Mouse (Mus musculus): ENCODE data around the gene Oaf. TPM values are rescaled to one million over a fixed set of nuclear protein-coding genes. Genes with fewer than 3 reads are reported as not detected.

Oaf gene
- total and polyA plus RNA-seq, 3 experiments: 57.6 to 137 TPM; not detected in 1

- no peaks in the 10 kb centered on the region for H3K27me3 ChIP-seq (ENCODE audit: control insufficient read depth in 1 of 2, insufficient read depth in 2 of 2, low read length in 2 of 2)
- no peak for DNase-seq (ENCODE audit: low read depth, low spot score)
- no peak overlapping the region for H3K9ac ChIP-seq (ENCODE audit: control insufficient read depth, low read depth, low read length, poor library complexity, severe bottlenecking)
- H3K4me1 ChIP-seq (ENCODE audit: control insufficient read depth in 1 of 2, insufficient read depth in 2 of 2, low read length in 2 of 2): peaks cover 12 to 63% of the 10 kb centered on the region in 2 experiments
- peaks cover 51% of the 10 kb centered on the region for H3K79me2 ChIP-seq (ENCODE audit: control insufficient read depth, insufficient read depth, low read length, poor library complexity)
- H3K9me3 ChIP-seq (replicated peaks; ENCODE audit: insufficient read depth, low read length): no peaks in the 10 kb centered on the region
- peaks cover 0 to 55% of the 10 kb centered on the region in 2 experiments for H3K36me3 ChIP-seq (ENCODE audit: control insufficient read depth in 1 of 2, insufficient read depth in 2 of 2, low read length in 2 of 2)
- H3K4me3 ChIP-seq (ENCODE audit: control insufficient read depth in 1 of 2, insufficient read depth in 1 of 2, low read depth in 2 of 2, low read length in 2 of 2): no peak overlapping the region
- H3K27ac ChIP-seq (ENCODE audit: control insufficient read depth, low read depth, low read length): no peak overlapping the region
- TF ChIP-seq SIN3A (IDR thresholded peaks at IDR 0.05; ENCODE audit: low read length) (no peak), MAX (IDR thresholded peaks at IDR 0.05; ENCODE audit: low read length) (no peak), RAD21 (IDR thresholded peaks at IDR 0.05; ENCODE audit: low read depth, low read length) (no peak), EP300 (IDR thresholded peaks at IDR 0.05; ENCODE audit: low read depth in 1 of 2, low read length in 2 of 2) (no peak), CHD2 (IDR thresholded peaks at IDR 0.05; ENCODE audit: low read length) (no peak), BHLHE40 (IDR thresholded peaks at IDR 0.05; ENCODE audit: borderline replicate concordance, low read depth, low read length) (no peak), GATA1 (IDR thresholded peaks at IDR 0.05; ENCODE audit: low read depth, low read length) (no peak), MEF2A (IDR thresholded peaks at IDR 0.05; ENCODE audit: extremely low read depth, insufficient replicate concordance, low read depth, low read length, poor library complexity, severe bottlenecking) (no peak), TBP (IDR thresholded peaks at IDR 0.05; ENCODE audit: low read depth, low read length) (no peak)
Observed at GRCm38 (mm10) chr9:43232286-43232685, 7.4 kb downstream of the Oaf start.

GRCm38 (mm10) chr9:43231805-43232204 is 7.9 kb downstream of the Oaf start:
- H3K27me3 ChIP-seq (ENCODE audit: control insufficient read depth in 1 of 2, insufficient read depth in 2 of 2, low read length in 2 of 2): no peaks in the 10 kb centered on the region
- no peak overlapping the region for H3K4me3 ChIP-seq (ENCODE audit: control insufficient read depth in 1 of 2, insufficient read depth in 1 of 2, low read depth in 2 of 2, low read length in 2 of 2)
- H3K4me1 ChIP-seq (ENCODE audit: control insufficient read depth in 1 of 2, insufficient read depth in 2 of 2, low read length in 2 of 2): peaks cover 12 to 63% of the 10 kb centered on the region in 2 experiments
- DNase-seq (ENCODE audit: low read depth, low spot score): no peak
- peaks cover 0 to 50% of the 10 kb centered on the region in 2 experiments for H3K36me3 ChIP-seq (ENCODE audit: control insufficient read depth in 1 of 2, insufficient read depth in 2 of 2, low read length in 2 of 2)
- no peaks in the 10 kb centered on the region for H3K9me3 ChIP-seq (replicated peaks; ENCODE audit: insufficient read depth, low read length)
- TF ChIP-seq BHLHE40 (IDR thresholded peaks at IDR 0.05; ENCODE audit: borderline replicate concordance, low read depth, low read length): no peak
- TF ChIP-seq MXI1 (IDR thresholded peaks at IDR 0.05; ENCODE audit: low read depth, low read length): no peak
- no peak for TF ChIP-seq UBTF (IDR thresholded peaks at IDR 0.05; ENCODE audit: borderline replicate concordance, insufficient read depth, low read depth, low read length)
- TF ChIP-seq MAZ (IDR thresholded peaks at IDR 0.05; ENCODE audit: low read depth, low read length): no peak
- TF ChIP-seq SMC3 (IDR thresholded peaks at IDR 0.05; ENCODE audit: low read depth, low read length): no peak
- TF ChIP-seq GATA1 (IDR thresholded peaks at IDR 0.05; ENCODE audit: low read depth, low read length): no peak
- no peak for TF ChIP-seq USF1 (IDR thresholded peaks at IDR 0.05; ENCODE audit: low read depth, low read length)
- TF ChIP-seq POLR2AphosphoS2 (IDR thresholded peaks at IDR 0.05; ENCODE audit: low read length): no peak
- TF ChIP-seq NRF1 (IDR thresholded peaks at IDR 0.05; ENCODE audit: insufficient read depth, low read depth, low read length, poor library complexity, severe bottlenecking): no peak
- TF ChIP-seq JUND (IDR thresholded peaks at IDR 0.05; ENCODE audit: low read depth, low read length): no peak
- TF ChIP-seq POLR2AphosphoS5 (IDR thresholded peaks at IDR 0.05; ENCODE audit: borderline replicate concordance, low read depth, low read length): no peak
- no peak for TF ChIP-seq MYC (IDR thresholded peaks at IDR 0.05; ENCODE audit: low read depth, low read length)
- TF ChIP-seq NELFE (IDR thresholded peaks at IDR 0.05; ENCODE audit: low read depth, low read length): no peak
- no peak for TF ChIP-seq MAFK (IDR thresholded peaks at IDR 0.05; ENCODE audit: borderline replicate concordance, low read depth, low read length)
- TF ChIP-seq POLR2A (IDR thresholded peaks at IDR 0.05; ENCODE audit: control insufficient read depth in 1 of 2, insufficient read depth in 1 of 2, low read depth in 1 of 2, low read length in 2 of 2, poor library complexity in 1 of 2): no peak
- no peak for TF ChIP-seq CHD1 (IDR thresholded peaks at IDR 0.05; ENCODE audit: low read depth, low read length)
- H3K79me2 ChIP-seq (ENCODE audit: control insufficient read depth, insufficient read depth, low read length, poor library complexity): peaks cover 50% of the 10 kb centered on the region
- H3K27ac ChIP-seq (ENCODE audit: control insufficient read depth, low read depth, low read length): no peak overlapping the region
- no peak overlapping the region for H3K9ac ChIP-seq (ENCODE audit: control insufficient read depth, low read depth, low read length, poor library complexity, severe bottlenecking)

All from MEL (cell line).